ENCODE assay signal across 8 mouse cellular contexts in genomic region chr2:121413387-121414042, GRCm38 (mm10). TPM values are rescaled to one million over a fixed set of nuclear protein-coding genes. Genes with fewer than 3 reads are reported as not detected.
DNase-seq lines count a peak whose midpoint lies in the region; ATAC-seq and TF ChIP-seq lines count a peak whose summit lies in the region.

Gene Pdia3 (plus strand): TSS chr2:121413775.
Gene Catsper2 (minus strand): TSS chr2:121413792.

- H3K9ac ChIP-seq in ES-Bruce4 (ENCODE audit: low read depth, poor library complexity, severe bottlenecking): peak within 1 kb of the TSS; percentile 96
- peak within 1 kb of the TSS; percentile 97 for H3K9ac ChIP-seq in forebrain, embryonic 13.5 days
- H3K9ac ChIP-seq in neural tube, embryonic 15.5 days (replicated peaks): peak within 1 kb of the TSS; percentile 97

- DNase-seq in heart, postnatal 10 days: peak; percentile 97 to 98
- DNase-seq in layer of hippocampus, adult 11-12 months (ENCODE audit: low spot score): peak; percentile 94
- DNase-seq in lung, adult 18-20 months: peak; percentile 96 to 97
- peak; percentile 97 for DNase-seq in testis, postnatal 14 days (ENCODE audit: low spot score)

- intact Hi-C loops in heart, postnatal 10 days (cut with DNase I): no loop called here

- H3K4me1 ChIP-seq in ES-Bruce4 (ENCODE audit: control insufficient read depth, insufficient read depth, low read length): no peaks in the 10 kb centered on the region
- H3K4me1 ChIP-seq in forebrain, embryonic 13.5 days: peaks cover 39% of the 10 kb centered on the region
- peaks cover 43% of the 10 kb centered on the region for H3K4me1 ChIP-seq in neural tube, embryonic 15.5 days

- TF ChIP-seq POLR2A in ES-Bruce4 (IDR thresholded peaks at IDR 0.05; ENCODE audit: insufficient read depth, low read length): peak; percentile 76

- 0 out of 2 replicates have a peak, but pooled peaks have one; percentile 43 for TF ChIP-seq EP300 in ES-Bruce4 (IDR thresholded peaks at IDR 0.05; ENCODE audit: insufficient read depth, low read depth, low read length)

- under 1% methylated on average over 61 of the region's 68 CpGs for WGBS in forebrain, embryonic 13.5 days
- WGBS in neural tube, embryonic 15.5 days: 0% methylated on average over 64 of the region's 68 CpGs

- H3K4me3 ChIP-seq in ES-Bruce4 (ENCODE audit: low read depth, low read length): peak within 1 kb of the TSS; percentile 100
- peak within 1 kb of the TSS; percentile 99 for H3K4me3 ChIP-seq in forebrain, embryonic 13.5 days
- peak within 1 kb of the TSS; percentile 98 for H3K4me3 ChIP-seq in neural tube, embryonic 15.5 days (replicated peaks)

- no peak for TF ChIP-seq CTCF in ES-Bruce4 (IDR thresholded peaks at IDR 0.05; ENCODE audit: low read depth, low read length)

- H3K9me3 ChIP-seq in ES-Bruce4 (replicated peaks; ENCODE audit: control insufficient read depth, insufficient read depth, low read length, poor library complexity, severe bottlenecking): no peaks in the 10 kb centered on the region
- H3K9me3 ChIP-seq in forebrain, embryonic 13.5 days (replicated peaks): no peaks in the 10 kb centered on the region
- no peaks in the 10 kb centered on the region for H3K9me3 ChIP-seq in neural tube, embryonic 15.5 days (replicated peaks)

- H3K4me2 ChIP-seq in forebrain, embryonic 13.5 days: peak within 1 kb of the TSS; percentile 78
- H3K4me2 ChIP-seq in neural tube, embryonic 15.5 days: peak within 1 kb of the TSS; percentile 61

- ATAC-seq in cerebellum, adult (ENCODE audit: insufficient number of reproducible peaks, low FRiP score, low TSS enrichment): peak; percentile 97
- ATAC-seq in forebrain, embryonic 13.5 days: peak; percentile 100
- peak; percentile 99 for ATAC-seq in neural tube, embryonic 15.5 days (ENCODE audit: low FRiP score)

- no peaks in the 10 kb centered on the region for H3K27me3 ChIP-seq in ES-Bruce4 (ENCODE audit: control insufficient read depth, insufficient read depth, low read length, poor library complexity, severe bottlenecking)
- H3K27me3 ChIP-seq in forebrain, embryonic 13.5 days: no peaks in the 10 kb centered on the region
- H3K27me3 ChIP-seq in neural tube, embryonic 15.5 days (replicated peaks): no peaks in the 10 kb centered on the region

- H3K27ac ChIP-seq in ES-Bruce4 (ENCODE audit: insufficient read depth, low read length): peak within 1 kb of the TSS; percentile 88
- H3K27ac ChIP-seq in forebrain, embryonic 13.5 days: peak within 1 kb of the TSS; percentile 96
- H3K27ac ChIP-seq in neural tube, embryonic 15.5 days (replicated peaks): peak within 1 kb of the TSS; percentile 95

- peaks cover 28% of the 10 kb centered on the region for H3K36me3 ChIP-seq in ES-Bruce4 (ENCODE audit: control insufficient read depth, insufficient read depth, low read length, poor library complexity, severe bottlenecking)
- peaks cover 15% of the 10 kb centered on the region for H3K36me3 ChIP-seq in forebrain, embryonic 13.5 days (ENCODE audit: poor library complexity, severe bottlenecking)
- peaks cover 11% of the 10 kb centered on the region for H3K36me3 ChIP-seq in neural tube, embryonic 15.5 days

RNA-seq across cellular contexts. Expression of gene Pdia3, which starts in this region (rescaled TPM):
- 486 and 515 TPM in 2 replicates for polyA plus RNA-seq in ES-Bruce4 (2011; ENCODE audit: insufficient read depth, insufficient read length, low read depth, missing spikeins)
- polyA plus RNA-seq in forebrain, embryonic 13.5 days (2015; fragmentation: Nextera tagmentation; extraction: Ambion mirVana): 320 and 349 TPM in 2 replicates
- 100 to 1,000 TPM; 141 to 172 TPM for total RNA-seq in heart, postnatal 10 days (2021)
- polyA plus RNA-seq in neural tube, embryonic 15.5 days (2015; fragmentation: Nextera tagmentation; extraction: Ambion mirVana): 400 and 471 TPM in 2 replicates

RNA-seq across cellular contexts. Expression of gene Catsper2, which starts in this region (rescaled TPM):
- 1.9 and 2.5 TPM in 2 replicates for polyA plus RNA-seq in ES-Bruce4 (2011; ENCODE audit: insufficient read depth, insufficient read length, low read depth, missing spikeins)
- polyA plus RNA-seq in forebrain, embryonic 13.5 days (2015; fragmentation: Nextera tagmentation; extraction: Ambion mirVana): 3.8 and 5.1 TPM in 2 replicates
- 1 to 10 TPM; 2.2 to 3.2 TPM for total RNA-seq in heart, postnatal 10 days (2021)
- 3.0 and 5.7 TPM in 2 replicates for polyA plus RNA-seq in neural tube, embryonic 15.5 days (2015; fragmentation: Nextera tagmentation; extraction: Ambion mirVana)

Comparison
In these comparisons a context has a peak if more than half of its experiments do, and no peak if none do; other contexts are left out.
1. Peak in every context shown above with its lines: DNase-seq, ATAC-seq, H3K4me3 ChIP-seq and H3K27ac ChIP-seq.